Mouse (Mus musculus) megakaryocyte, embryonic 14.5 days (primary cell): ENCODE measurements around the gene Klrd1.

Experiments used
- FLI1 ChIP-seq: IDR thresholded peaks from 2 replicates; pipeline ENCODE4 v1.6.1; 2012; ENCODE audit warnings: low read length, inconsistent platforms, mixed read lengths
- GATA1 ChIP-seq: IDR thresholded peaks from 3 replicates; pipeline ENCODE4 v1.6.1; 2012; ENCODE audit warnings: mixed read lengths, low read length, inconsistent platforms, borderline replicate concordance

- TF ChIP-seq GATA1, result no peak
- TF ChIP-seq FLI1, result no peak
Observed at GRCm38 (mm10) chr6:129547277-129547676, 44.3 kb upstream of the Klrd1 start.
